Mouse (Mus musculus) MEL (cell line): ENCODE measurements at regions not wholly inside any gene's neighbourhood (a gene's known extent, or its start where the extent isn't known, plus 50 kb on each side); places are given as distances from the start of the nearest gene placed in this dataset.

Experiments
- DNase-seq: peaks from one replicate; pipeline ENCODE4 v3.0.0; 2011; ENCODE audit warnings: low read depth, low spot score
- H3K27ac ChIP-seq: 2 replicates; pipeline ENCODE4 v1.5.1; 2012; ENCODE audit warnings: low read depth, mild to moderate bottlenecking, control low read depth, low read length, moderate library complexity; ENCODE audit not compliant: control insufficient read depth
- H3K27me3 ChIP-seq, 2 experiments: fragments of 150-350 bp in 1 of 2; sonication (generic) in 1 of 2; 2 replicates each; pipeline ENCODE4 v1.6.1; 2012; ENCODE audit warnings: low read length in 2 of 2, mild to moderate bottlenecking in 2 of 2, improper control_type of control experiment in 1 of 2, moderate library complexity in 1 of 2; ENCODE audit not compliant: insufficient read depth in 2 of 2, control insufficient read depth in 1 of 2
- H3K36me3 ChIP-seq, 2 experiments: 2 replicates each; pipeline ENCODE4 v1.6.1; 2012 to 2014; ENCODE audit warnings: low read length in 2 of 2, improper control_type of control experiment in 1 of 2, inconsistent platforms in 1 of 2, mild to moderate bottlenecking in 1 of 2; ENCODE audit not compliant: insufficient read depth in 2 of 2, control insufficient read depth in 1 of 2
- H3K4me1 ChIP-seq, 2 experiments: fragments of 150-350 bp in 1 of 2; sonication (generic) in 1 of 2; 2 replicates each; pipeline ENCODE4 v1.6.1; 2012; ENCODE audit warnings: low read length in 2 of 2, improper control_type of control experiment in 1 of 2, mild to moderate bottlenecking in 1 of 2; ENCODE audit not compliant: insufficient read depth in 2 of 2, control insufficient read depth in 1 of 2
- H3K4me3 ChIP-seq, 2 experiments: fragments of 150-350 bp in 1 of 2; sonication (generic) in 1 of 2; 2 replicates each; pipeline ENCODE4 v1.5.1; 2012; ENCODE audit warnings: low read depth in 2 of 2, low read length in 2 of 2, mild to moderate bottlenecking in 2 of 2, moderate library complexity in 2 of 2, control low read depth in 1 of 2, improper control_type of control experiment in 1 of 2; ENCODE audit not compliant: control insufficient read depth in 1 of 2, insufficient read depth in 1 of 2
- H3K79me2 ChIP-seq: 2 replicates; pipeline ENCODE4 v1.6.1; 2012; ENCODE audit warnings: mild to moderate bottlenecking, low read length, moderate library complexity; ENCODE audit not compliant: control insufficient read depth, poor library complexity, insufficient read depth
- H3K9ac ChIP-seq: 2 replicates; pipeline ENCODE4 v1.6.1; 2012; ENCODE audit warnings: low read depth, mild to moderate bottlenecking, control low read depth, low read length, moderate library complexity; ENCODE audit not compliant: control insufficient read depth, poor library complexity, severe bottlenecking
- H3K9me3 ChIP-seq: fragments of 150-350 bp; sonication (generic); replicated peaks from 2 replicates; pipeline ENCODE4 v1.6.1; 2012; ENCODE audit warnings: mild to moderate bottlenecking, low read length, improper control_type of control experiment, moderate library complexity; ENCODE audit not compliant: insufficient read depth
- CHD1 ChIP-seq: IDR thresholded peaks from 2 replicates; pipeline ENCODE4 v1.6.1; 2012; ENCODE audit warnings: low read depth, mild to moderate bottlenecking, inconsistent platforms, low read length, improper control_type of control experiment
- CTCF ChIP-seq, 3 experiments: IDR thresholded peaks in 2 of 3; conservative IDR thresholded peaks in 1 of 3; 2 replicates each; pipeline ENCODE4 v1.5.1; 2011 to 2012; ENCODE audit warnings: low read length in 3 of 3, low read depth in 2 of 3, mild to moderate bottlenecking in 2 of 3, improper control_type of control experiment in 1 of 3, inconsistent platforms in 1 of 3, mixed read lengths in 1 of 3, moderate library complexity in 1 of 3; ENCODE audit not compliant: control insufficient read depth in 1 of 3, insufficient read depth in 1 of 3, poor library complexity in 1 of 3, severe bottlenecking in 1 of 3
- E2F4 ChIP-seq: IDR thresholded peaks from 2 replicates; pipeline ENCODE4 v1.6.1; 2011; ENCODE audit warnings: low read depth, low read length, improper control_type of control experiment, borderline replicate concordance
- MAFK ChIP-seq: IDR thresholded peaks from 2 replicates; pipeline ENCODE4 v1.6.1; 2011; ENCODE audit warnings: low read depth, mild to moderate bottlenecking, low read length, improper control_type of control experiment, borderline replicate concordance
- MXI1 ChIP-seq: IDR thresholded peaks from 2 replicates; pipeline ENCODE4 v1.6.1; 2011; ENCODE audit warnings: mild to moderate bottlenecking, low read depth, low read length, improper control_type of control experiment
- MYB ChIP-seq: IDR thresholded peaks from 2 replicates; pipeline ENCODE4 v1.6.1; 2011; ENCODE audit warnings: mild to moderate bottlenecking, low read depth, low read length, improper control_type of control experiment
- MYC ChIP-seq: IDR thresholded peaks from 2 replicates; pipeline ENCODE4 v1.6.1; 2011; ENCODE audit warnings: low read depth, mild to moderate bottlenecking, low read length, improper control_type of control experiment, moderate library complexity
- NELFE ChIP-seq: IDR thresholded peaks from 2 replicates; pipeline ENCODE4 v1.6.1; 2011; ENCODE audit warnings: low read depth, low read length, improper control_type of control experiment
- NRF1 ChIP-seq: IDR thresholded peaks from 2 replicates; pipeline ENCODE4 v1.6.1; 2014; ENCODE audit warnings: low read depth, mild to moderate bottlenecking, inconsistent platforms, low read length, improper control_type of control experiment, moderate library complexity; ENCODE audit not compliant: poor library complexity, insufficient read depth, severe bottlenecking
- SIN3A ChIP-seq: IDR thresholded peaks from 2 replicates; pipeline ENCODE4 v1.6.1; 2012; ENCODE audit warnings: low read length, improper control_type of control experiment, inconsistent platforms
- SMC3 ChIP-seq: IDR thresholded peaks from 2 replicates; pipeline ENCODE4 v1.6.1; 2011; ENCODE audit warnings: low read depth, low read length, improper control_type of control experiment
- TBP ChIP-seq: IDR thresholded peaks from 2 replicates; pipeline ENCODE4 v1.8.0; 2011; ENCODE audit warnings: low read depth, low read length, improper control_type of control experiment
- TCF12 ChIP-seq: IDR thresholded peaks from 2 replicates; pipeline ENCODE4 v1.6.1; 2014; ENCODE audit warnings: low read depth, mild to moderate bottlenecking, inconsistent platforms, low read length, improper control_type of control experiment, moderate library complexity
- UBTF ChIP-seq: IDR thresholded peaks from 2 replicates; pipeline ENCODE4 v1.6.1; 2012; ENCODE audit warnings: low read depth, mild to moderate bottlenecking, inconsistent platforms, low read length, improper control_type of control experiment, moderate library complexity, borderline replicate concordance; ENCODE audit not compliant: insufficient read depth
- ZKSCAN1 ChIP-seq: IDR thresholded peaks from 2 replicates; pipeline ENCODE4 v1.6.1; 2012; ENCODE audit warnings: low read depth, mild to moderate bottlenecking, inconsistent platforms, low read length, improper control_type of control experiment, moderate library complexity
- ZMIZ1 ChIP-seq: IDR thresholded peaks from 2 replicates; pipeline ENCODE4 v1.6.1; 2012; ENCODE audit warnings: low read depth, mild to moderate bottlenecking, inconsistent platforms, low read length, improper control_type of control experiment, moderate library complexity
- ZNF384 ChIP-seq: IDR thresholded peaks from 2 replicates; pipeline ENCODE4 v1.6.1; 2012; ENCODE audit warnings: low read depth, mild to moderate bottlenecking, inconsistent platforms, low read length, improper control_type of control experiment

GRCm38 (mm10) chr14:29862032-29862431, 106.1 kb upstream of the Selenok start:
- TF ChIP-seq MXI1 (no peak), UBTF (no peak), SIN3A (no peak), ZKSCAN1 (no peak)
- no peak overlapping the region for H3K27ac ChIP-seq
- peak; percentile 1 for DNase-seq
- H3K9ac ChIP-seq: no peak overlapping the region
- H3K36me3 ChIP-seq: no peaks in the 10 kb centered on the region
- no peaks in the 10 kb centered on the region for H3K9me3 ChIP-seq
- no peaks in the 10 kb centered on the region for H3K79me2 ChIP-seq
- no peaks in the 10 kb centered on the region for H3K4me1 ChIP-seq
- no peak overlapping the region for H3K4me3 ChIP-seq
- no peaks in the 10 kb centered on the region for H3K27me3 ChIP-seq

- no peak overlapping the region for H3K4me3 ChIP-seq
- H3K27me3 ChIP-seq: no peaks in the 10 kb centered on the region
- no peaks in the 10 kb centered on the region for H3K9me3 ChIP-seq
- H3K9ac ChIP-seq: no peak overlapping the region
- H3K79me2 ChIP-seq: no peaks in the 10 kb centered on the region
- TF ChIP-seq MXI1 (no peak), TBP (no peak), TCF12 (no peak), UBTF (no peak), CTCF (IDR thresholded peaks at IDR 0.05 in 2 of 3, conservative IDR thresholded peaks at IDR 0.05 in 1 of 3; ENCODE audit: control insufficient read depth in 1 of 3, insufficient read depth in 1 of 3, low read depth in 2 of 3, low read length in 3 of 3, poor library complexity in 1 of 3, severe bottlenecking in 1 of 3) (no peak), MAFK (no peak), ZNF384 (no peak), ZMIZ1 (no peak), MYB (no peak), SIN3A (no peak), NRF1 (no peak), NELFE (no peak), CHD1 (no peak), SMC3 (no peak), MYC (no peak), E2F4 (no peak)
- no peaks in the 10 kb centered on the region for H3K4me1 ChIP-seq
- no peaks in the 10 kb centered on the region for H3K36me3 ChIP-seq
- H3K27ac ChIP-seq: no peak overlapping the region
- DNase-seq: no peak
These were observed 101.4 kb upstream of the Selenok start for GRCm38 (mm10) chr14:29866455-29867275.
